Mouse (Mus musculus) stomach, embryonic 16.5 days (tissue): ENCODE results near the gene Olfr875. TPM values are rescaled to one million over a fixed set of nuclear protein-coding genes. Genes with fewer than 3 reads are reported as not detected.

Experiments used
- ATAC-seq: fragments of 200-750 bp; cut with Nextera tagmentation; 2 replicates; pipeline ENCODE4 v1.8.0; 2017; ENCODE audit warnings: moderate number of reproducible peaks, moderate TSS enrichment; ENCODE audit not compliant: insufficient read depth, low FRiP score
- H3K27ac ChIP-seq: fragments of 300-500 bp; sonication (generic); 2 replicates; pipeline ENCODE4 v1.5.1; 2014; ENCODE audit warnings: low read length
- H3K27me3 ChIP-seq: fragments of 300-500 bp; sonication (generic); 2 replicates; pipeline ENCODE4 v1.6.1; 2014; ENCODE audit warnings: low read length, control low read depth, mixed read lengths; ENCODE audit not compliant: control insufficient read depth, insufficient read depth
- H3K36me3 ChIP-seq: fragments of 300-500 bp; sonication (generic); 2 replicates; pipeline ENCODE4 v1.6.1; 2014; ENCODE audit warnings: low read length; ENCODE audit not compliant: control insufficient read depth, insufficient read depth
- H3K4me1 ChIP-seq: fragments of 300-500 bp; sonication (generic); 2 replicates; pipeline ENCODE4 v1.6.1; 2014; ENCODE audit warnings: low read length, control low read depth, mixed read lengths; ENCODE audit not compliant: control insufficient read depth, insufficient read depth
- H3K4me2 ChIP-seq: fragments of 300-500 bp; sonication (generic); 2 replicates; pipeline ENCODE4 v1.6.1; 2014; ENCODE audit warnings: low read depth, low read length, mixed read lengths
- H3K4me3 ChIP-seq: fragments of 300-500 bp; sonication (generic); replicated peaks from 2 replicates; pipeline ENCODE4 v1.5.1; 2014; ENCODE audit warnings: mild to moderate bottlenecking, low read length
- H3K9ac ChIP-seq: fragments of 300-500 bp; sonication (generic); 2 replicates; pipeline ENCODE4 v1.6.1; 2014; ENCODE audit warnings: low read length
- H3K9me3 ChIP-seq: fragments of 300-500 bp; sonication (generic); replicated peaks from 2 replicates; pipeline ENCODE4 v1.6.1; 2016; ENCODE audit warnings: low read length, control low read depth; ENCODE audit not compliant: control insufficient read depth
- WGBS: fragments of 180-500 bp; shearing (Covaris S2); extraction: QIAGEN DNeasy Blood & Tissue Kit; methylation state at CpG from one replicate; pipeline ENCODE4 v1.1.7; 2014; 5-methylcytosine and 5-hydroxymethylcytosine counted together
- polyA plus RNA-seq: library from polyadenylated mRNA; unstranded; fragments of >200 nt; fragmentation: Nextera tagmentation; extraction: Ambion mirVana; gene quantifications from 2 replicates; pipeline ENCODE4 v1.2.1, GENCODE M21; 2015

Olfr875 gene
- polyA plus RNA-seq = not detected in 2 replicates

DNA sequence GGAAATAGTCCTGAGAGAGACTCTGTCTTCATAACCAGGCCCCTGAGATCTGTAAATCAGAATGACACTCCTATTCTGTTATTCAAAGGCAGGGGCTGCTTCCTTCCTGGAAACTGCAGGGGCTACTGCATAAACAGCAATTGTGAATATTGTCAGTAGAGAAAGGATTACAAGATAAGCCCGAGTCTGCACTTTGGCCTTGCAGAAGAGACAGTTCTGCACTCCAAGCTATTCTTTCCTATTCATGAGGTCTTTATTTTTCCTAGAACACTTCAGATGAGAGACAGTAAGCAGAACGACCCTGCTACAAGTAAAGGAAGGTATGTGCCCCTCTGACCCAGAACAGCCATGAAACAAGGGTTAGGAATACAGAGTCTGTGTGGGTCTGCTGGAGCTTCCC, at the start of gene Olfr875:
Gene Olfr875, plus strand, starts transcription at position 99 of the 400 bp plus-strand sequence.
- WGBS = 29% methylated on average over 2 of the region's 2 CpGs
- Histone ChIP-seq H3K27me3 (no peaks in the 10 kb centered on the region), H3K4me2 (no peak within 1 kb of the TSS), H3K4me1 (no peaks in the 10 kb centered on the region), H3K36me3 (no peaks in the 10 kb centered on the region), H3K4me3 (no peak within 1 kb of the TSS), H3K9ac (no peak within 1 kb of the TSS), H3K27ac (no peak within 1 kb of the TSS), H3K9me3 (no peaks in the 10 kb centered on the region)
- no peak for ATAC-seq

DNA sequence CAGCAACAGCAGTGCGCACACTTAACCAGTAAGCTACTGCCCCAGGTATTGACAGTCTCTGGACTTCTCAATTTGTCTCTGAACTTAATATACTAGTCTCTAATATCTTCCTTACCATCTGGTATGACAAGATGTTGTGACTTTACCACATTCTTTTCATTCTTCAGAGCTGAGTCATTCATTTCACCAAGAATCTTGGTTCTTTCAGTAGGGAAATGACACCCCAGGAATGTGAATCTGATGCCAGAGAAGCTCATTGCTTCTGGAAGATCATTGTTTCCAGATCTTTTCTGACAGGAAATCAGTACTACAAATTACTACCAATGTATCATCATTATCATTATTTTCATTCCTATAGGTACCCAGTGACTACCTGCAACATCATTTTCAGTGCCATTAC, 37.3 kb upstream of the Olfr875 start:
- no peaks in the 10 kb centered on the region for H3K4me1 ChIP-seq
- no peaks in the 10 kb centered on the region for H3K27me3 ChIP-seq
- no peak overlapping the region for H3K4me2 ChIP-seq
- no peak for ATAC-seq
- no peak overlapping the region for H3K9ac ChIP-seq
- 87% methylated on average over 1 of the region's 1 CpGs for WGBS
- no peak overlapping the region for H3K4me3 ChIP-seq
- H3K36me3 ChIP-seq = no peaks in the 10 kb centered on the region
- no peak overlapping the region for H3K27ac ChIP-seq
- H3K9me3 ChIP-seq = no peaks in the 10 kb centered on the region

DNA sequence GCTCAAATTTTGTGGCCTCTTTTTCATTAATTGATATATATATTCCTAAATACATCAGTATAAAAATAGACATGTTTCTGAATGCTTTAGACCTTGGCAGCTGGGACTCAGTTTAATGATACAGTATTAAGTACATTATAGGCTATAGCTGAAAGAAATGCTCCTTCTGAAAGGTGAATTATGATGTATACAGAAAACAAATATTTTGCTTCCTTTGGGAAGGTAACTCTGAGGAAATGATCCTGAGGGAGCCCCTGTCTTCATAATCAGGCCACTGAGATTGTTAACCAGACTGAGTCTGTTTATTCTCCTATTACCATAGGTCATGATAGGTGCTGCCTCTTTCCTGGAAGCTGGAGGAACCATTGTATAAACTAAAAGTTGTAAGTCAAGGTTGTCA, 26.9 kb upstream of the Olfr875 start, which contains the start of gene Olfr874:
Gene Olfr874, plus strand, starts transcription at position 301 of the 400 bp plus-strand sequence.
- Histone ChIP-seq H3K9ac (no peak within 1 kb of the TSS), H3K27ac (no peak within 1 kb of the TSS), H3K4me1 (no peaks in the 10 kb centered on the region), H3K27me3 (no peaks in the 10 kb centered on the region), H3K4me2 (no peak within 1 kb of the TSS), H3K9me3 (no peaks in the 10 kb centered on the region), H3K36me3 (no peaks in the 10 kb centered on the region), H3K4me3 (no peak within 1 kb of the TSS)
- ATAC-seq = no peak

DNA sequence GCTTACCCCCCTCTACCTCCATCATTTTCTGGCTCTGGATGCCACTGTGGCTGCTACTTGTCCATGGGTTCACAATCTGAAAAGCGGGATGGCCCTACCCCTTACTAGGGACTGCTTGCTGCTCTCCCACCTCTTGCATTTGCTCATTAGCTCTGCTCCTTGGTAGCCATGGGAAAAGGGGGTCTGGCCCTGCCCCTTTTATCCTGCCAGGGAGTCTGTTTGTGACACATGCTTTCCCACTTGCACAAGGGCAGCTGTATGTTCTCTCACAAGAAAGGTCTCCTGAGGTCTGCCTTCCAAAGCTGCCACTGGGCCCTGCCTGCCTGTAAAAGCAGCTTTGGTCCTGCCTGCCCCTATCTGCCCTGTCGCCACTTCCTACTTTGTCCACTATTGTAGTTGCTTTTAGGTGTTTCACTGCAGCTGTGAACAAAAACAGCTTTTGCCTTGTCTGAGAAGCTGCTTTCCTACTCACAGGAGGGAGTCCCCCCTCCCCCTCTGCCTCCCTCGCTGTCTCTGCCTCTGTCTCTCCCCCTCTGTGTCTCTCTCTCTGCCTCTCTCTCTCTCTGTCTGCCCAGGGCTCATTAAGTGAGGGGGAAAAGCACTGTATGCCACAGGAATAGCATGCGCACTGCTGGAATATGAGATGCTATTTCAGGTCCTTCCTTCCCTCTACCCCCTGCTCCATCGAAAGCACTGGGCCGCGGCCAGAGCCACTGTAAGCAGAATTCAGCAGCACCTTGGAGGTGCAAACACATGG, 21.2 kb upstream of the Olfr875 start:
- Histone ChIP-seq H3K27me3 (no peaks in the 10 kb centered on the region), H3K27ac (no peak overlapping the region), H3K9me3 (no peaks in the 10 kb centered on the region), H3K36me3 (no peaks in the 10 kb centered on the region), H3K4me3 (no peak overlapping the region), H3K9ac (no peak overlapping the region), H3K4me1 (no peaks in the 10 kb centered on the region), H3K4me2 (no peak overlapping the region)
- no peak; the same call in 1 of the 2 replicates for ATAC-seq
- 49% methylated on average over 7 of the region's 7 CpGs for WGBS

DNA sequence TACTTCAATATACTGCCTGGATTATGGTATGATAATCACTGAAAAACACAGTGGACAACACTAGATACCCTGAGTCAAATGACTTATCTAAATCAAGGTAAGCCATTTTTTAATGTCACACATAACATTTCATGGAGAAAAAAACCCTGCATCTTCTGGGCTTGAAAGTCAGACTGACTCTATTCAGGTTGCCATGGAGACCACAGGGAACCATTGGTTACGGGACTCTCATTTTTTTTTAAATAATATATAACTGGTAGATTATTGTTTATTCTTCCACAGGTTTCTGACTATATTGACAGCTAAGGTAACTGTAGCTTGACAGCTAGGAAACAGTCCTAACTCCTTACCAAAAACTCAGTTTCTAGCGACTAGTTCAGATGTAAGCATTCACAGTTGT, 20.2 kb upstream of the Olfr875 start:
- H3K27me3 ChIP-seq = no peaks in the 10 kb centered on the region
- ATAC-seq = no peak
- H3K9ac ChIP-seq = no peak overlapping the region
- H3K9me3 ChIP-seq = no peaks in the 10 kb centered on the region
- no peak overlapping the region for H3K4me2 ChIP-seq
- no peaks in the 10 kb centered on the region for H3K36me3 ChIP-seq
- H3K4me1 ChIP-seq = no peaks in the 10 kb centered on the region
- no peak overlapping the region for H3K27ac ChIP-seq
- no peak overlapping the region for H3K4me3 ChIP-seq
- 66% methylated on average over 2 of the region's 2 CpGs for WGBS

DNA sequence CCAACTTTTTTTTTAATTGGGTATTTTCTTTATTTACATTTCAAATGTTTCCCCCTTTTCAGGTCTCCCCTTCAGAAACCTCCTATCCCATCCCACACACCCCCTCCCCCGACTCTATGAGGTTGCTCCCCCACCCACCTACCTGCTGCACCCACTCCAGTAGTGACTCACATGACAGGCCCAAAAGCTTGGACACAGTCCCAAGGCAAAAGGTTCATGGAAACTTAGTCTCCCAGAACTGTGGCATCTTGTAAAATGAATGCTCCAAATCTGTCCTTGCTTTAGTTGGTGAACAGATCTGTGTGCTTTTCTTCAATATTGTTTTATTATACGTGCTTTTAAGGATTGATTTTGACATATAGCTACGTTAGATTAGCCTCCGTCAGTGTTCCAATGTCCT, 19.7 kb upstream of the Olfr875 start:
- H3K36me3 ChIP-seq = no peaks in the 10 kb centered on the region
- 69% methylated on average over 4 of the region's 4 CpGs for WGBS
- no peak overlapping the region for H3K4me2 ChIP-seq
- no peak for ATAC-seq
- no peak overlapping the region for H3K4me3 ChIP-seq
- H3K9me3 ChIP-seq = no peaks in the 10 kb centered on the region
- no peak overlapping the region for H3K9ac ChIP-seq
- H3K4me1 ChIP-seq = no peaks in the 10 kb centered on the region
- no peak overlapping the region for H3K27ac ChIP-seq
- H3K27me3 ChIP-seq = no peaks in the 10 kb centered on the region

DNA sequence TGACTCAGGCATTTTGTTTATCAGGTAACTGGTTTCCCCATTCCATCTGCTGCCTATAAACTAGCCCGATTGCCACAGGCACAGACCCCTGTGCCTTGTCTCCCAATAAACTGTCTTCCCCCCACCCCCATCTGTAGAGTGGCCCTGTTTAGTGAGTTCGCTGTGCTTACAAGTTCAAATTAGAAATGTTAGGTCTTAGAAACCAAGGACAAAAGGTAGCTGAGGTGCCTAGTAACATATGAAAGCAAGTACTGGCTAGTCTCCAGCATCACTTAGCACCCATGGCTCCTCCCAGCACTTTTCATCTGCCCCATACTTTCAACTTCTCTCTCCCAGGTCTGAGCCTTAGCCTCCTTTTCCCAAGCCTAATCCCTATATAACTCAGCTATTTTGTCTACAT, 9.9 kb upstream of the Olfr875 start:
- Histone ChIP-seq H3K4me2 (no peak overlapping the region), H3K27ac (no peak overlapping the region), H3K9me3 (no peaks in the 10 kb centered on the region), H3K27me3 (no peaks in the 10 kb centered on the region), H3K9ac (no peak overlapping the region), H3K4me1 (no peaks in the 10 kb centered on the region), H3K36me3 (no peaks in the 10 kb centered on the region), H3K4me3 (no peak overlapping the region)
- 84% methylated on average over 2 of the region's 2 CpGs for WGBS
- no peak for ATAC-seq

DNA sequence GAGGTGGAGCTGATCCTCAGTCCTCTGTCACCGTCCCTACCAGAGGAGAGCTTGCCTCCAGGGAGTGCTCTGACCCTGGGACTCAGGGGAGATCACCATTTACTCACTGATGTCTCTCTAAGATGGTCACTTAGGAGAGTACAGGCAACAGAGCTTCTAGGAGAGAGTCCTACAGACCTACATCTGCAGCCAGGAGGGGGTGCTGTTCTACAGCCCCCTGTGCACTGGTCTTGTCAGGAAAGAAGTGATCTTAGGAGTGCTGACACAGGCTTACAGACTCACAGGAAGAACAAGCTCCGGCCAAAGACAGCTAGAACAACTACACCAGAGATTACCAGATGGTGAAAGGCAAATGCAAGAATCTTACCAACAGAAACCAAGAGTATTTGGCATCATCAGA, 9.1 kb upstream of the Olfr875 start:
- Histone ChIP-seq H3K9me3 (no peaks in the 10 kb centered on the region), H3K4me2 (no peak overlapping the region), H3K27me3 (no peaks in the 10 kb centered on the region), H3K9ac (no peak overlapping the region), H3K36me3 (no peaks in the 10 kb centered on the region), H3K4me3 (no peak overlapping the region), H3K27ac (no peak overlapping the region), H3K4me1 (no peaks in the 10 kb centered on the region)
- WGBS = 48% methylated on average over 2 of the region's 2 CpGs
- ATAC-seq = no peak

DNA sequence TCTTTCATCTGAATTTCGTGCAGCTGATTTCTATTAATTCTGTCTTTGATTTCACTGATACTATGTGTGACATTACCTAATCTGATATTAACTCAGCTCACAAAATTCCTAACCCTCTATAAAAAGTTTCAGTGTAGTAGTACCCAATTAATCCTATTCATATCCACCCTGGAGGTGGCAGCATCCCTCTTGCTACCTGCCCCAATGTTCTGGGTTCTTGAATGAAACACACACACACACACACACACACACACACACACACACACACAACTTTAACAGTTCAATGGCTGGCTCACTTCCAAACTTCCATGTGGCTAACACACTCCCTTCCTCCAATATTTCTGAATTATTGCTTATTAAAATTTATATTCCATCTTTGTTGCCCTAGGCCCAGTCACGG, 996 bp upstream of the Olfr875 start:
- Histone ChIP-seq H3K4me1 (no peaks in the 10 kb centered on the region), H3K27ac (no peak overlapping the region), H3K4me2 (no peak overlapping the region), H3K9me3 (no peaks in the 10 kb centered on the region), H3K9ac (no peak overlapping the region), H3K27me3 (no peaks in the 10 kb centered on the region), H3K36me3 (no peaks in the 10 kb centered on the region), H3K4me3 (no peak overlapping the region)
- no peak for ATAC-seq
- 66% methylated on average over 2 of the region's 2 CpGs for WGBS
